Mouse (Mus musculus): ENCODE data around the gene Gpr108. TPM values are rescaled to one million over a fixed set of nuclear protein-coding genes. Genes with fewer than 3 reads are reported as not detected.
A peak's percentile ranks its signal among the peaks of the same experiment; 100 is the strongest.

Gene Gpr108
- polyA plus RNA-seq, 1 experiment from 2014 or later: 32.6 TPM

DNA sequence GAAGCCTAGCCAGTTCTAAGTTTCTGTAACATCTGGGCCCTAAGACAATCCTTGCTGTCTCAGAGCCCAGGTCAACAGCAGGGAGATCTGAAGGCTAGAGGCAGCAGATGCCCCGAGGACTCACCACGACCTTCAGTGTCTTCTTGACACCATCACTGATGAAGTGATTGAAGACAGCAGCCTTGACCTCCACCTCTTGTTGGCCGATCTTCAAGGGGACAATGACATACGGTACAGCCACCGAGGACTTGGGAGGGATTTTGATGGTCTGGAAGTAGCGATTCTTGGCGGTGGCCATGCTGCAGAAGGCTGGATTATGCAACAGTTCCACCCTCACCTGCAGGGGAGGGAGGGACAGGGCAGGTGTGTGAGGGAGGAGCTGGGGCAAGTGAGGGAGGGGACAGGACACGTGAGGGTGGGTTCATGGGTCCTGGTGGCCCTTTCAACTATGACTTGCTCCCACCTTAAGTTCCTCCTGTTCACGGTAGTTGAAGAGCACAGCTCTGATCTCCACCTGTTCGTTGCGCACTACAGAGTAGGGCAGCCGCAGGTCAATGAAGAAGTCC is 29.8 kb downstream of the Gpr108 start:
- no peaks in the 10 kb centered on the region for H3K36me3 ChIP-seq
- H3K4me1 ChIP-seq (replicated peaks): no peaks in the 10 kb centered on the region
- ATAC-seq: no peak
- no peak overlapping the region for H3K9ac ChIP-seq
- H3K9me3 ChIP-seq: no peaks in the 10 kb centered on the region
- H3K27ac ChIP-seq: no peak overlapping the region
- H3K27me3 ChIP-seq (replicated peaks): no peaks in the 10 kb centered on the region
- H3K4me2 ChIP-seq (replicated peaks): no peak overlapping the region
- H3K4me3 ChIP-seq (replicated peaks): no peak overlapping the region
- 75% methylated on average over 12 of the region's 12 CpGs for WGBS

DNA sequence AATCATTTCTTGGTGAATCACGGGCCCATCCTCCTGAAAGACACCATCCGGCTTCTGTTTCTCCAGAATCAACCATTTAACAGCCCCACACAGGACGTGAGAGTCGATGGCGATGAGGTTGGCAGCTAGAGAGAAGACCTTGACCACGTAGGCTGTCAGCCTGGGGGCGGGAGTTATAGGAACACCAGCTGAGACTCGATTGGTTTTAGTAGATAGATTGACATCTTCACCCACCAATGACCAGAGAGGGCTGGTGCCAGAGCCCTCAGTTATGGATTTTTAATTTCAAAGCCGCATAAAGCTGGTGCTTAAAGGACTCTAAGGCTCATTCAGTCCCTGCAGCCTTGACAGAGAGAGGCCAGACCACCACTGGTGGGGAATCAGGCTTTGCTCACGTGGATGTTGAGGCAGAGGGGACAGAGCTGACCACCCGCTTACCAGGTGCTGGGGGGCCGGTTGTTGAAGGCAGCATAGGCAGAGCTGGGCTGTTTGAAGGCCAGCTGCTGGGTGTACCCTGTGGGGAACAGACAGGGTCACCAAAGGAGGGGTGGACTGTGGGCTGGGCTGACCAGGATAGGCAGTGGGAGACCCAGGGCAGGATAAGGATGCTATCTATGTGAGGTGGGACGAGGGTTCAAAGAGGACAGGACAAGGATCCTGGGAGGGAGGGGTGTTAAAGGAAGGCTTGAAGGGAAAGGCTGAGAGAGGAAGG is 33.4 kb downstream of the Gpr108 start:
- H3K36me3 ChIP-seq: no peaks in the 10 kb centered on the region
- H3K9ac ChIP-seq: no peak overlapping the region
- 37% methylated on average over 13 of the region's 13 CpGs for WGBS
- H3K27me3 ChIP-seq (replicated peaks): no peaks in the 10 kb centered on the region
- no peaks in the 10 kb centered on the region for H3K4me1 ChIP-seq (replicated peaks)
- no peaks in the 10 kb centered on the region for H3K9me3 ChIP-seq
- peak; percentile 74 for ATAC-seq
- H3K27ac ChIP-seq: no peak overlapping the region
- no peak overlapping the region; the same call in 1 of the 2 replicates for H3K4me2 ChIP-seq (replicated peaks)
- H3K4me3 ChIP-seq (replicated peaks): no peak overlapping the region

DNA sequence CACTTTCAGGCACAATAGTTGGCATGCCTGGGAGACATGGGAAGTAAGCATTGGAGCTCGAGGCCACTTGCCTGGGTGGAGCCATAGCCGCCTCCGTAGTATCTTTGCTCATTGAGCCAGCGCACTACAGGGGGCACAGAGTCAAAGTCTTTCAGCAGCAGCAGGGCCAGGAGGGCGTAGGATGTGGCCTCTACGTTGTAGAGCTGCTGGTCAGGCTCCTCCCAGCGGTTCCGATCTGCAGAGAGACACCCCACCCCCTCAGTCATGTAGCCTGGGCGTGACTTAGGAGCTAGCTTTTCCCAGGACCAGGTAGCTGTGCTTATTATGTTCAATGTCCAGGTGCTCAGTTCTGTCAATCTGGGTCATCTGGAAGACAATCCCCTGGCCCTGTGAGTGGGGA is 36.7 kb downstream of the Gpr108 start:
- WGBS: 63% methylated on average over 9 of the region's 9 CpGs
- H3K36me3 ChIP-seq: no peaks in the 10 kb centered on the region

DNA sequence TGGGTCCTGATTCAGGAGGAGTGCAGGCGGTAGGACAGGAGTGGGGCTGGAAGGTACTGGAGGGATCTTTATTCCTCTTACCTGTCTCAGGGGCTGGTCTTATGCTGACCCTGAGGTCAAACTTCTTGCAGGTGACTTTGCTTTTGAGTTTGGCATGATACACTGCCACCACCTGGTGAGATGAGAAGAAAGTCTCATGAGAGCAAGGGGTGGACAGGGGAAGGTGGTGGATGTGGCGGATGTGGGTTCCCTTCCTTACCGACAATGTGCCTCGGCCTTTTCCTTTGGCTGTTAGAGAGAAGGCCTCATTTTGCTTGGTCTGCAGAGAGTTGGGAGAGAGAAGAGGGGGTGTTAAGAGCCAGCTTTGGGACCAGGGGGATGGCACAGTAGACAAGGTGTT is 38.9 kb downstream of the Gpr108 start:
- Histone ChIP-seq H3K9ac (no peak overlapping the region), H3K27ac (no peak overlapping the region), H3K27me3 (replicated peaks) (no peaks in the 10 kb centered on the region), H3K36me3 (no peaks in the 10 kb centered on the region), H3K4me1 (replicated peaks) (no peaks in the 10 kb centered on the region), H3K4me2 (replicated peaks) (no peak overlapping the region), H3K9me3 (no peaks in the 10 kb centered on the region), H3K4me3 (replicated peaks) (no peak overlapping the region)
- 61% methylated on average over 4 of the region's 4 CpGs for WGBS
- ATAC-seq: no peak

More for the DNA sequence above, 36.7 kb downstream of the Gpr108 start:
- Histone ChIP-seq H3K9ac (no peak overlapping the region), H3K4me3 (replicated peaks) (no peak overlapping the region), H3K27me3 (replicated peaks) (no peaks in the 10 kb centered on the region), H3K4me2 (replicated peaks) (no peak overlapping the region), H3K4me1 (replicated peaks) (no peaks in the 10 kb centered on the region), H3K27ac (no peak overlapping the region), H3K9me3 (no peaks in the 10 kb centered on the region)
- ATAC-seq: no peak

DNA sequence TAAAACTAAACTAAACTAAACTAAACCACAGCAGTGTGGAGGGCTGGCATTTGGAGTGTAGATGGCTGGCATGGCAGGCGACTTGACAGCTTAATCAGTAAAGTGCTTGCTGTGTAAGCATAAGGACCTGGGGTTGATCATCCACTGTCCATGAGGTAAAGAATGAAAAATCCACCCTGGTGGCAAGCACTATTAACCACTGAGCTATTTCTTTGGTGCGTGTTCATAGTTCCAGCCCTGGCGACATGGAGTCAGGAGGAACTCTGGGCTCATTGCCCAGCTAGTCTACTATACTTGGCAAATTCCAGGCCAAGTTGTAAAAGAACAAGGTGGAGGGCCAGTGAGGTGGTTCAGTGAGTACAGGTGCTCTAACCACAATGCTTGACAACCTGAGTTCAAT is 40.3 kb downstream of the Gpr108 start:
- H3K27ac ChIP-seq: no peak overlapping the region
- 89% methylated on average over 3 of the region's 3 CpGs for WGBS
- no peak for ATAC-seq

DNA sequence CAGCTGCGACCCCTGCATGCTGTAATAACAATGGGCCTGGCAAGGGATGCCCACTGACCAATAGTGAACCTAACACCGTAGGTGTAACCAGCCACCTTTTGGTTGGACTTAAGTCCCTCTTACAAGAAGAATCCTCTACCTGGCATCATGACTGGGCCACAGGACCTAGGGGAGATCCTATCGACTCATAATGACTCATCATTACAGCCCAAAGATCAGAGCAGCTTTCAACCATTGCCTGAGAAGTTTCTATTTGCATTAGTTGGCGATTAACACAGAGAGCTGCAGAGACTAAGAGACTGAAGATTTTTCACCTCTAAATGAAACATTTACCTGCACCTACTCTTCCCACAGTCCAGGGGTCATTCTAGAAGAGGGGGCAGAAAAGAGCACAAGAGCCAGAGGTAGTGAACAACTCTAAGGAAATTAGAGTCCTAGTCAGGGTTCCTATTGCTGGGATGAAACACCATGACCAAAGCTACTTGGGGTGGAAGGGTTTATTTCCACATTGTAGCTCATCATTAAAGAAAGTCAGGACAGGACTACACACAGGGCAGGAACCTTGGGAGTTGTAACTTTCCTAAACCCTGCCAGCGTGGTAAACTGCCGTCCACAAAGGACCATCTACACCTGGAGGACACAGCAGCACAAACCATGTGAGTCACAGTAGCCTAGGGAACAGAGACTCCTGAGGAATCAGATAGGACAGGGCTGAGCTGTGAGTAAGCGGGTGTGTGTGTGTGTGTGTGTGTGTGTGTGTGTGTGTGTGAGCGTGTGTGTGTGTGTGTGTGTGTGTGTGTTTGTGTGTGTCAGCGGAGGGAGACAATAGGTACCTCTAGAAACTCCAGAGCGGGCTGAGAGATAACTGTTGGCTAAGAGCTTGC is 46.2 kb downstream of the Gpr108 start:
- no peaks in the 10 kb centered on the region for H3K9me3 ChIP-seq
- H3K27ac ChIP-seq: 0 out of 2 replicates have a peak overlapping the region, but pooled peaks have one; percentile 13
- no peaks in the 10 kb centered on the region for H3K36me3 ChIP-seq
- H3K4me3 ChIP-seq (replicated peaks): no peak overlapping the region
- no peak overlapping the region for H3K9ac ChIP-seq
- no peaks in the 10 kb centered on the region; the same call in 1 of the 2 replicates for H3K4me1 ChIP-seq (replicated peaks)
- no peak overlapping the region for H3K4me2 ChIP-seq (replicated peaks)
- no peaks in the 10 kb centered on the region for H3K27me3 ChIP-seq (replicated peaks)
- peak; percentile 83 for ATAC-seq
- 60% methylated on average over 10 of the region's 10 CpGs for WGBS

More for the DNA sequence above, 40.3 kb downstream of the Gpr108 start:
- Histone ChIP-seq H3K36me3 (no peaks in the 10 kb centered on the region), H3K4me1 (replicated peaks) (no peaks in the 10 kb centered on the region; the same call in 1 of the 2 replicates), H3K9me3 (no peaks in the 10 kb centered on the region), H3K4me3 (replicated peaks) (no peak overlapping the region), H3K9ac (no peak overlapping the region), H3K27me3 (replicated peaks) (no peaks in the 10 kb centered on the region), H3K4me2 (replicated peaks) (no peak overlapping the region)

DNA sequence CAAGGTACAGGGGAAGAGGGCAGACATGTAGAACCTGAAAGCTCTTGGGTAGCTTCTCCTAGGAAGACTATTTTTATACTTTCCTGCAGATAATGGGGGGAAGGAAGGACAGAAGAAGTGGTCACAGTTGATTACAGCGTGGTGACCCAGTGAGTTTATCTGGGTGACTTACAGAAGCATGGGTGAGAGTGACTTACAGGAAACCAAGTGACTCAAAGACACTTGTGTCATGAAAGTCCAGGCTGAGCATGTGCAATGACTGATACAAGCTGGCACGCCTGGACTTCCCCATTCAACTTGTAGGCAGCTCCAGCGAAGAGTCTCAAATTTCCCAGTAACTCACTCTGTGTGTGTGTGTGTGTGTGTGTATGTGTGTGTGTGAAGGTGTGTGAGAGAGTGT is 50.0 kb downstream of the Gpr108 start:
- Histone ChIP-seq H3K4me1 (replicated peaks) (no peaks in the 10 kb centered on the region), H3K4me3 (replicated peaks) (no peak overlapping the region), H3K36me3 (no peaks in the 10 kb centered on the region), H3K27ac (no peak overlapping the region), H3K4me2 (replicated peaks) (no peak overlapping the region), H3K9ac (no peak overlapping the region), H3K27me3 (replicated peaks) (no peaks in the 10 kb centered on the region), H3K9me3 (no peaks in the 10 kb centered on the region)
- no peak for ATAC-seq
- 69% methylated on average over 3 of the region's 3 CpGs for WGBS

DNA sequence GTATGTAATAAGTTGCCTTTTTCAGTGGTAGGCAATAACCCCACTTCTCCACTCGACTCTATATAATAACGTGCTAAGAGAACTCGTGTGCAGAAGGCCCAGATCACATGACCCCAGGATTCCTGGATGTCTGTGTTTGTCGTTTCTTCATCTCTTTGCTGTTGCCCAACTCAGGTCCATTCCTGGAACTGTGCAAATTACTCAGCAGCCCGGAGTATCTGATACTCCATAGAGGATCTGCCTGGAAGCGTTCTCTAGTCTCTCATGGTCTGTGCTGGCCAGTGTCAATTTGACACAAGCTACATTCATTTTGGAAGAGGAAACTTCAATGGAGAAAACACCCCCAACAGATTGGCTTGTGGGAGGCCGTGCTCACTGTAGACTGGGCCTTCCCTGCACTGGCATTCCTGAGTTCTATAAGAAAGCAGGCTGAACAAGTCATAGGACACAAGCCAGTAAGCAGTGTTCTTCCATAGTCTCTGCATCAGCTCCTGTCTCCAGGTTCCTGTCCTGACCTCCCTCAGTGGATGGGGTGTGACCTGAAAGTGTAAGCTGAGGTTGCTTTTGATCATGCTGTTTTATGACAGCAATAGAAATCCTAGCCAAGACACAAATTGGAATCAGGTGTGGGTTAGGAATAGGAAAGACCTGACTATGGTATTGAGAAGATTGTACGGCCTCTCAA is 52.8 kb downstream of the Gpr108 start:
- 68% methylated on average over 8 of the region's 8 CpGs for WGBS
- Histone ChIP-seq H3K4me1 (replicated peaks) (no peaks in the 10 kb centered on the region), H3K36me3 (no peaks in the 10 kb centered on the region), H3K4me3 (replicated peaks) (no peak overlapping the region), H3K4me2 (replicated peaks) (no peak overlapping the region), H3K27me3 (replicated peaks) (no peaks in the 10 kb centered on the region), H3K9ac (no peak overlapping the region), H3K9me3 (no peaks in the 10 kb centered on the region), H3K27ac (no peak overlapping the region)
- ATAC-seq: peak; percentile 31

DNA sequence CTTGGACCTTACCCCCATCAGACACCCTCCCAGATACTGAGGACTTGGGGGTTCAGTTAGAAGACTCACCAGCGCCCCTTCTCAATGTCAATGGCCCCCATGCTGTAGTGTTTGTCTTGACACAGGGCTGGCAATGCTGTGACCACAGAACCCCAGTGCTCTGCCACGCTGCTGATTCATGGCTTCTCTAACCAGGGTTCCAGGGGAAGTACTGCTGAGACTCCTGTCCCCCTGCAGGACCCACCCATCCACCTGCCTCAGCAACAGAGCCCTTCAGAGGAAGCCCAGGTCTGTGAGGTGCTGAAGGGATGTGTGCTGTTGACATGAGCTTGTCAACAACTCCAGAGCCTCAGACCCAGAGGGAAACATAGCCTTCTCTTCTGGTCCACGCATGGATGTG is 53.5 kb downstream of the Gpr108 start:
- Histone ChIP-seq H3K27ac (no peak overlapping the region), H3K9ac (no peak overlapping the region), H3K4me1 (replicated peaks) (no peaks in the 10 kb centered on the region), H3K9me3 (no peaks in the 10 kb centered on the region), H3K36me3 (no peaks in the 10 kb centered on the region), H3K27me3 (replicated peaks) (no peaks in the 10 kb centered on the region), H3K4me3 (replicated peaks) (no peak overlapping the region), H3K4me2 (replicated peaks) (no peak overlapping the region)
- 77% methylated on average over 3 of the region's 3 CpGs for WGBS
- no peak for ATAC-seq

DNA sequence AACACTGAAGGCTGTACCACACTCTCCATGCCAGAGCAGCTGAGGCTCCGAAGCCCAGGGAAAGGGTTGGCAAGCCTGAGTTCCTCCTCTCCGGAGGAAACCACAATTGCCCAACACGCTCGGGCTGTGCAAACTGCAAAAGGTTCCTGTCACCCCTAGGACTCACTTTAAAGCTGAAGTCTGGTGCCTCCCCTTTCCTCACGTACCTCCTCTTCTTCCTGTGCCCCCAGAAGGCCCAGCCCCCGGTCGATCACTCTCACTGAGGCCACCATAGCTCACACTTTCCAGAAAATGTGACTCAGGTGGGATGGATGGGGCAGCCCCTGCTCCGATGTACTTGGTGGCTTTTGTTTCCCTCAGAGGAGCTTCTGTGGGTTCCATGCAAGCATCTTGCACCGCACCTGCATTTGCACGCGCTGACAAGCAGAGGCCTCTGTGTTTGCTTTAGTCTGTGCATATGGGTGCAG is 54.2 kb downstream of the Gpr108 start, which contains the start of gene Tnfsf14:
TSS of gene Tnfsf14 (minus strand) at position 137 of the 467 bp plus-strand sequence.
- H3K4me1 ChIP-seq (replicated peaks): no peaks in the 10 kb centered on the region
- no peak within 1 kb of the TSS for H3K4me2 ChIP-seq (replicated peaks)
- H3K9ac ChIP-seq: no peak within 1 kb of the TSS
- no peak within 1 kb of the TSS for H3K4me3 ChIP-seq (replicated peaks)
- no peaks in the 10 kb centered on the region for H3K27me3 ChIP-seq (replicated peaks)
- H3K27ac ChIP-seq: no peak within 1 kb of the TSS
- 75% methylated on average over 11 of the region's 11 CpGs for WGBS
- peak; percentile 19; the same call in 1 of the 2 replicates for ATAC-seq
- H3K36me3 ChIP-seq: no peaks in the 10 kb centered on the region
- no peaks in the 10 kb centered on the region for H3K9me3 ChIP-seq

DNA sequence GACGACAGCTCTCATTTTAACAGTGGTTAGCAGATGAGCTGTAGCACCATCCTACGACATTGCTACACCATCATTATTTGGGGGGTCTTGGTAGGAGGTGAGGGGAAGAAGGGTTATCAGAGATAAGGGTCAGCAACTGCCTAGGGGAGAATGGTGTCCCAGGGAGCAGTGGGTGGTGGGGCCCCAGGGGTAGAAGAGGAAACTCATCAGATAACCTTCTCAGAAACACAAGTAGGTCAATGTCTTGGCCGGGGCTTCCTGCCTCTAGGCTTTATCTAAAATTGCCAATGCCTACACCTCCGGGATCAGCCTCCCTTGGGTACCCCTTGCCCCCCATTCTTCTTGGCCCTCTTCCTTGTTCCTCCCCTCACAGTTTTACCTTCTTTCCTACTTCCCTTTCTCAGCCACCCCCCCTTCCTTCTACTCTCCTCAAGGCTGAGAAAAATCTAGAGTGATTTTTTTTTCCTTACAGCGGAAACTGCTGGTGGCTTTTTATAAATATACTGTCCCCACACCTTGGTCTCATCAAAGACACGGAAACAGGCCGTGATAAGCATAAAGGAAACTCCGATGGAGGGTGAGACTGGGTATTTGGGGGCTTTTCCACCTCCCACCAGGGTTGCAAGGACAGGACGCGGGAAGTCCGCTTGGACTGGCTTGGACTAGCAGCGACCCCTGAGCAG is 59.6 kb downstream of the Gpr108 start:
- H3K9ac ChIP-seq: no peak overlapping the region
- ATAC-seq: no peak
- no peak overlapping the region for H3K4me3 ChIP-seq (replicated peaks)
- no peaks in the 10 kb centered on the region for H3K27me3 ChIP-seq (replicated peaks)
- H3K27ac ChIP-seq: no peak overlapping the region
- H3K36me3 ChIP-seq: no peaks in the 10 kb centered on the region
- WGBS: 77% methylated on average over 12 of the region's 12 CpGs
- no peaks in the 10 kb centered on the region for H3K9me3 ChIP-seq
- no peak overlapping the region for H3K4me2 ChIP-seq (replicated peaks)
- no peaks in the 10 kb centered on the region for H3K4me1 ChIP-seq (replicated peaks)

Data from intestine, embryonic 15.5 days (tissue).